Mouse (Mus musculus): Measurements from ENCODE around the gene Robo2.

Gene Robo2

DNA sequence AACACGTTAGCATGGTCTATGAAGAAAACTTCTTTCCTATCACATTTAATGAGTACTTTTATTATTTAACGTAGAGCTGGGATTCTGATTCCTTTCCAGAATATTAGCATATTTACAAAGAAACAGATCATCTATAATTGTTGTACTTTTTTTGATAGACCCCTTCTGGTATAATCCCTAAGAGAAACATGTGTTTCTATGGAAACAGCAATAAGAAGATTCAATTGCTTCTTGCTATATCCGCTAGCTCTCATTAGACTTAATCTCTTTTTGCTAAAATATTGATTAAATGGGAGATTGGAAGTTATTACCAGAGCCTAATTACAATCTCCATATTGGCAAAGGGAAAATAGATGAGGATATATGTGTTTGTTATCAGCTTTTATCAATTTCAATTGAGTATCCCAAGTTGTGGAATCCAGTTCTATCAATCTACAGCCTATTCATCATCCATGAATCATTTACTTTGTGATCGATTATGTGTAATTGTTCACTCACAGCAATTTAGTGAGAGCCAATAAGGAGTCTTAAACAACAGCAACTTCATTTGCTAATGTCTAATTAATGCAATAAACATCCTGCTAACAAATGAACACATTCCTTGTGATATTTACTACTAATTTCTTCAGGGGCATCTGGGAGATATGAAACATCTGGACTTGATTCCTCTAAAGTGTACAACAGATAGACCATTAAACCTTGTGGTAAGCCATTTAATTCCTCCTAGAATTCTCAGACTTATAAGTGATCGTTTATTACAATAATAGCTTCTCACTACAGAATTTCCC, 472.0 kb downstream of the Robo2 start:
- DNase-seq (ENCODE audit: low spot score) = no peak

DNA sequence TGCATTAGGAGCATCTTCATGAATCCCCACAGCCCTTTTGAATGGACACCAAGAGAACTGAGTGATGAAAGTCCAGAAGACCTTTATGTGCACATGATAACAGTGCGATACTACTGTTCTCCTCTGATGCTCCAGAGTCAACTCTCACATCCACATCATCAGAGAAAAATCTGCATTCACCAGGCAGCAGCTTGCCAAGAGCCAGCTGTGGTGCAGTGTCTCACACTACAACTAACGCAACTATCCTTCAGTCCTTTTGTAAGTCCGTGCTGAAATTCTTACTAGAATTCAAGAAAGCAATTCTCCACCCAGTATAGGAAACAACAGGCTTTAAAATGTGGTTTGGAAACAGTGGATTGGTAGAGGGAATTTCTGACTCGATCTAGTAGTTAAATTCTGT, 481.3 kb downstream of the Robo2 start:
- DNase-seq (ENCODE audit: low spot score) = no peak

DNA sequence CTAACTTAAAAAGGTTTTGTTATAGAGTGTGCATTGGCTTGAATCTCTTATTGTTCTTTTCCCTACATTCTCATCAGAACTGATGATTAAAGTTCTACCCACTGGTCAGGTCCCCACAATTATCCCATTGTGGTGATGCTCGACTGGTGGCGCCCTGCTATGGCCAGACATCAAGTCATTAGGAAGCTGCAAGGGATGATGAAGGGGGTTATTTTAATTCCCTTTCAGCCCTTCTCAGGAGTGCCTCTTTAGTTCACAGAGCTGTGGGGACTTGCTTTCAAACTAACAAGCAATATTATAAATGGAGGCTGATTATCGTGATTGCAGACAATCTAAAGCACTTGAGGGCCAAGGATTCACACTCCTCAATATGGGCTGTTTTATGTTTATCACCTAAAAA, 484.1 kb downstream of the Robo2 start:
- DNase-seq (ENCODE audit: low spot score) = no peak

DNA sequence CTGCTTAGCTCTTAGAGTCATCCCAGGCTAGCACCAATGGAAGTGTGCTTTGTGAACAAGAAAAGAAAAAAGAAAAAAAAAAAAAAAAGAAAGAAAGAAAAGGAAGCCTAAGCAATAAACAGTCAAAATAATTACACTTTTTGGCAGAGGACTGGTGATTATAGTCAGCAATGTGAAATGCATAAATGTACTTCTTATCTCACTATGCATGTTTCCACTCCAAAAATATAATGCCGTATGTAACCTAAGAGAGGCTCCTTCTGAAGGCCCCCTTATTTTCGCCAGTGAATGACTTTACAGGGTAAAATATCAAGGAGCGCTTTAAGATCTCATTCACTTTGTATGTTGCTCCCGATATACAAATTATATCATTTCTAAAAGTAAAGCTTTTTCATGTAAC, 496.2 kb downstream of the Robo2 start:
- DNase-seq (ENCODE audit: low spot score) = no peak

- no peak for DNase-seq (ENCODE audit: low spot score)
Observed at GRCm38 (mm10) chr16:73914936-73915335, 496.7 kb downstream of the Robo2 start.

- no peak for DNase-seq (ENCODE audit: low spot score)
Observed at GRCm38 (mm10) chr16:73908504-73908903, 503.1 kb downstream of the Robo2 start.

- DNase-seq (ENCODE audit: low spot score) = no peak
Observed at GRCm38 (mm10) chr16:73896856-73897255, 514.8 kb downstream of the Robo2 start.

DNA sequence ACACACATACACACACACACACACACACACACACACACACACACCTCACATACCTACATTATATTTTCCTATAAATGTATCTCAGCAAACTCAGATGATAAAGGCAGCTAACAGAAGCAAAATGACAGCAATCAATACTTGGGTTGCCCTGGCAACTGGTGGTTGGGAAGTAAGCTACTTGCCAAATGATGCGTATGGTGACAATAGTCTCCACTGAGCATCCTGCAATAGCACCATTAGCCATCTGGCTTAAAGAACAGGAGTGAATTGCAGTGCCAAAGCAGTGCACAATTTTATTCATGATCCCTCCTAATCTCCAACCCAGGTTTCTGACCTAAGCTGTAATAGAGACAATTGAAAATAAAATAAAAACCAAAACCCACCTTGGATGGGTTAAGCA, 529.7 kb downstream of the Robo2 start:
- no peak for DNase-seq (ENCODE audit: low spot score)

DNA sequence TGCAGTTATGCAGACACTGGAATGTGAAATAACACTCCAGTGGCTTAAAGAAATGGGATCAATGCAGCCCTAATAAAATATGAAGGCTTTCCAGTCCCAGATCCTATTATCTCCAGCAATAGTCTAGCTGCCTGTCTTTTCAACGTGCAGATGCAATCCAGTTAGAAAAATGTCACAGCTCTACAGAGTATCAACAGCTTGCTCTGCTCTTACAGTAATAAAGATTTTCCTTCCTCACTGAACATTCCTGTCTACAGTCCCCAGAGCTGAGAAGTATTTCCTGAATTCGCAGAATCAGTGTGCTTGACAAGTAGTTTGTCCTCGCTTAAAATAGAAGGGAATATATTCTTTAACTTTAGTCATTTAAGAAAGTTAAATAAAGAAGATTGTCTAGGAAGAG, 533.7 kb downstream of the Robo2 start:
- DNase-seq (ENCODE audit: low spot score) = no peak

- DNase-seq (ENCODE audit: low spot score) = no peak
Observed at GRCm38 (mm10) chr16:73874991-73875390, 536.6 kb downstream of the Robo2 start.

DNA sequence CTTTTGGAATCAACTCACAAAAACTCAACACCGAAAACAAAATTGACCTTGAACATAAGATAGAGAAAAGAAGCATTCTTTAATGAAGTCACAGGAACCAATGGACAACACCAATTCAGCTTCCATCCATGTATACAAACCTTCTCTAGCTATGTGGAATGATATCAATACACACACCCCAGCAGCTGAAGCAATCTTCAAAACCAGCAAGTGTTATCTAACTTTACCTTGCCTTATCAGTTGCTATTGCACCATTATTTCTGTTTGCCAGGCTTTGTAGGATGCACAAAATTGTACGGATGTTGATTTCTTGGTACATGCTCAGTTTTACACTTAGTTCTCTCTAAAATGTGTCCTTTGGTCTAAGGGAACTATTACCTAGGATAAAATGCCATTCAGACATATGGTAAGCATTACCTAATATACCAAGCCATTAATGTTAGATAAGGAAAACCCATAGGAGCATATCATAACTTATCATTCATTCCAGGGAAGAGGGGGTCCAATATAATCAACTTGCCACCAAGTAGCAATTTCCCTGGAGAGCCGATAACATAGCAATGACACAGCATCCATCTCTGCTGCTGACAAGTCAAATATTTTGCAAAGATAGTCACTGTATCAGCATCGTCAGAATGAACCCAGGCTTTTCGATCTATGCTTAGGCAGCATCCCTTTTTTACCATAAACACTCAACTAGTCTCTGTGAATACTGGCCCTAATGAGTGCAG, 537.6 kb downstream of the Robo2 start:
- no peak for DNase-seq (ENCODE audit: low spot score)

- no peak for DNase-seq (ENCODE audit: low spot score)
Observed at GRCm38 (mm10) chr16:73870296-73870695, 541.3 kb downstream of the Robo2 start.

DNA sequence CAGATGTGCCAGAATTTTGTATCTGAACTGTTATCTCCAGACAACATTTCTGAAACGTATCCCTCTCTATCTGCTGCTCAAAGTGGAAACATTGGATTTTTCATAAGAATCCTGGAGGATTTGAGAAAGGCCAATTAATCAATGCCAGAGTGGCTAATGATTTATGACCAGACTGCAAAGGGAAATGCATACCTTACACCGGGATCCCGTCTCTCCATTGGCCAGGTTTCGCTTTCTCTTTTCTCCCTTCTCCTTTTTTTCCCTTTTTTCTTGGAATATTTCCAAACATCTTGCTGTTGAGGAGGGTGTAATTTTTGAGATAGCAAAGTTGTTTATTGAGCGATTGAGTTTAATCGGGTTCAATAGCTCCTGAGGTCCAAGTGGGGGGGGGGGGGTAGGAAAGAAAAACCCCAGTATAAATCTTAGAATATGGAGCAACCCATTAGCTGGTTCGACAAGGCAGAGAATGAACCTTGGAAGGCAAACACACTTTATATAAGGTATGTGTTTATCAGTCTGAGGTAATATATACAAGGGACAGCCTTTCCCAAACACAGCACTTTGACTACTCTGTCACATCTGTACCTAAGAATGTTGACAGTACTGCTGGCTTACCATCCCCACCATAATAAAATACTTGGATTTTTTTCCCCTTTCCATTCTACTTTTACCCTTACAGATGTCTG, 542.0 kb downstream of the Robo2 start:
- no peak for DNase-seq (ENCODE audit: low spot score)

GRCm38 (mm10) chr16:73864625-73865024, 547.0 kb downstream of the Robo2 start:
- no peak for DNase-seq (ENCODE audit: low spot score)

GRCm38 (mm10) chr16:73863748-73864147, 547.9 kb downstream of the Robo2 start:
- no peak for DNase-seq (ENCODE audit: low spot score)

DNA sequence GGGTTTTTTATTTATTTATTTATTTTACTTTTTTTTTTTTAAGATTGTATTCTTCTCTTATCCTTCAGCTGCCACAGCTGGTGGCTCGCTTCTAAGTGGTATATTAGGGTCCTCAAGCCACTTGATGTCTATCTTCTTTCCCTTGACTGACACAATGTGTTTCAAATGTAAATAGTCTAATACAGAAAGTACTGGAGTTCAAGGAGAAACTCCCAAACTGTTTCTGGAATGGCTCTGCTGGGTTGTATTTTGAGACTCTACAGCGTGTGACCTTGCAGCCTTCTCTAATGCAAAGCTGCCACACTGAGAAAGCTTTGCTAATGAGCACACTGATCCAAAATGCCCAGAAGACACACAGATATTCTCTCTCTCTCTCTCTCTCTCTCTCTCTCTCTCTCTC, 552.9 kb downstream of the Robo2 start:
- no peak for DNase-seq (ENCODE audit: low spot score)

DNA sequence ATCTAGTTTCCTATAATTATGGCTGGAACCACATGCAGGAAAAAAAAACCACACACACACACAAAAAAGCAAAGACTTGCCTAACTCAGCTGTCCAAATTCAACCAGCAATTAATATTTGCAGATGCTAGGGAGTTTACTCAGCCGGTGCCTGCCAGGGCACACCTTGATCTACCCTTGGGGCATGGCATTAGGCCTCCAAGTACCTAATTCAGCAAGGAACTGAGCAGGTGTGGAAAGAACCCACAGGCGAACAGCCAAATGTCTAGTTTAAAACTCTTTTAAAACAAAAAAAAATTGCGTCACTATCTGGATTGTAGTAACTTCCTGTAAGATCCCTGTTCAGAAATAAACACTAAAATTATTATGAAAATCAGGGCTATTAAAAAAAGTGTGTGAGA, 555.8 kb downstream of the Robo2 start:
- DNase-seq (ENCODE audit: low spot score) = no peak
